Mouse (Mus musculus): Measurements from ENCODE around the gene Tnfrsf21.

Gene Tnfrsf21

GRCm38 (mm10) chr17:43077540-43077939, 61.2 kb downstream of the Tnfrsf21 start:
- no peak for DNase-seq

- DNase-seq: no peak
These were observed 64.9 kb downstream of the Tnfrsf21 start for GRCm38 (mm10) chr17:43081225-43081624.

- DNase-seq: no peak
These were observed 73.1 kb downstream of the Tnfrsf21 start for GRCm38 (mm10) chr17:43089496-43089895.

GRCm38 (mm10) chr17:43090948-43091724, 74.8 kb downstream of the Tnfrsf21 start:
- no peak for DNase-seq

GRCm38 (mm10) chr17:43092280-43092995, 76.1 kb downstream of the Tnfrsf21 start:
- no peak for DNase-seq

GRCm38 (mm10) chr17:43094285-43094684, 77.9 kb downstream of the Tnfrsf21 start:
- no peak for DNase-seq

GRCm38 (mm10) chr17:43097101-43097688, 80.8 kb downstream of the Tnfrsf21 start:
- DNase-seq: no peak

- DNase-seq: peak; percentile 67
These were observed 89.8 kb downstream of the Tnfrsf21 start for GRCm38 (mm10) chr17:43106108-43106507.

GRCm38 (mm10) chr17:43107338-43107737, 91.0 kb downstream of the Tnfrsf21 start:
- no peak for DNase-seq

GRCm38 (mm10) chr17:43109501-43109900, 93.1 kb downstream of the Tnfrsf21 start:
- peak; percentile 67 for DNase-seq

GRCm38 (mm10) chr17:43110168-43110885, 94.0 kb downstream of the Tnfrsf21 start:
- peak; percentile 46 for DNase-seq

GRCm38 (mm10) chr17:43113391-43113984, 97.1 kb downstream of the Tnfrsf21 start:
- peak; percentile 69 for DNase-seq

GRCm38 (mm10) chr17:43114086-43114581, 97.8 kb downstream of the Tnfrsf21 start:
- DNase-seq: peak; percentile 49

- DNase-seq: no peak
These were observed 98.6 kb downstream of the Tnfrsf21 start for GRCm38 (mm10) chr17:43114926-43115325.

GRCm38 (mm10) chr17:43116748-43117147, 100.4 kb downstream of the Tnfrsf21 start:
- DNase-seq: peak; percentile 55

- no peak for DNase-seq
These were observed 103.1 kb downstream of the Tnfrsf21 start for GRCm38 (mm10) chr17:43119446-43119845.

GRCm38 (mm10) chr17:43121096-43121495, 104.7 kb downstream of the Tnfrsf21 start:
- no peak for DNase-seq

GRCm38 (mm10) chr17:43128305-43128704, 112.0 kb downstream of the Tnfrsf21 start:
- DNase-seq: no peak

- no peak for DNase-seq
These were observed 112.7 kb downstream of the Tnfrsf21 start for GRCm38 (mm10) chr17:43128908-43129533.

- DNase-seq: no peak
These were observed 113.9 kb downstream of the Tnfrsf21 start for GRCm38 (mm10) chr17:43130115-43130869.

GRCm38 (mm10) chr17:43130870-43131264, 114.5 kb downstream of the Tnfrsf21 start:
- no peak for DNase-seq

Measured in kidney, adult 18-20 months (tissue).